Mouse (Mus musculus) embryonic facial prominence, embryonic 14.5 days (tissue): ENCODE results near the gene Fetub. TPM values are rescaled to one million over a fixed set of nuclear protein-coding genes. Genes with fewer than 3 reads are reported as not detected.

Experiments
- ATAC-seq: fragments of 200-750 bp; cut with Nextera tagmentation; 2 replicates; pipeline ENCODE4 v1.8.0; 2017; ENCODE audit warnings: low read depth, moderate number of reproducible peaks, moderate TSS enrichment
- DNase-seq: peaks from one replicate; pipeline ENCODE4 v3.0.0-alpha.2; 2015; ENCODE audit warnings: low spot score
- H3K27ac ChIP-seq: fragments of 300-500 bp; sonication (generic); replicated peaks from 2 replicates; pipeline ENCODE4 v1.5.1; 2014; ENCODE audit warnings: low read depth, mild to moderate bottlenecking, low read length, moderate library complexity
- H3K27me3 ChIP-seq: fragments of 300-500 bp; sonication (generic); replicated peaks from 2 replicates; pipeline ENCODE4 v1.6.1; 2014; ENCODE audit warnings: low read length; ENCODE audit not compliant: control insufficient read depth, insufficient read depth
- H3K36me3 ChIP-seq: fragments of 300-500 bp; sonication (generic); 2 replicates; pipeline ENCODE4 v1.6.1; 2014; ENCODE audit warnings: low read length, mixed read lengths; ENCODE audit not compliant: control insufficient read depth, insufficient read depth
- H3K4me1 ChIP-seq: fragments of 300-500 bp; sonication (generic); 2 replicates; pipeline ENCODE4 v1.6.1; 2014; ENCODE audit warnings: antibody characterized with exemption, low read length; ENCODE audit not compliant: control insufficient read depth, insufficient read depth
- H3K4me2 ChIP-seq: fragments of 300-500 bp; sonication (generic); 2 replicates; pipeline ENCODE4 v1.6.1; 2014; ENCODE audit warnings: low read depth, mild to moderate bottlenecking, low read length, moderate library complexity, mixed read lengths
- H3K4me3 ChIP-seq: fragments of 300-500 bp; sonication (generic); 2 replicates; pipeline ENCODE4 v1.5.1; 2014; ENCODE audit warnings: low read depth, mild to moderate bottlenecking, low read length
- H3K9ac ChIP-seq: fragments of 300-500 bp; sonication (generic); 2 replicates; pipeline ENCODE4 v1.6.1; 2014; ENCODE audit warnings: low read depth, mild to moderate bottlenecking, low read length, moderate library complexity, mixed read lengths
- H3K9me3 ChIP-seq: fragments of 300-500 bp; sonication (generic); 2 replicates; pipeline ENCODE4 v1.6.1; 2016; ENCODE audit warnings: low read length; ENCODE audit not compliant: control insufficient read depth
- WGBS: fragments of 180-500 bp; shearing (Covaris S2); extraction: QIAGEN DNeasy Blood & Tissue Kit; methylation state at CpG from one replicate; pipeline ENCODE4 v1.1.7; 2014; 5-methylcytosine and 5-hydroxymethylcytosine counted together
- polyA plus RNA-seq: library from polyadenylated mRNA; unstranded; fragments of >200 nt; fragmentation: Nextera tagmentation; extraction: Ambion mirVana; gene quantifications from 2 replicates; pipeline ENCODE4 v1.2.1, GENCODE M21; 2014

The Fetub gene
- polyA plus RNA-seq, 1 experiment from 2014 or later = 1.8 TPM

DNA sequence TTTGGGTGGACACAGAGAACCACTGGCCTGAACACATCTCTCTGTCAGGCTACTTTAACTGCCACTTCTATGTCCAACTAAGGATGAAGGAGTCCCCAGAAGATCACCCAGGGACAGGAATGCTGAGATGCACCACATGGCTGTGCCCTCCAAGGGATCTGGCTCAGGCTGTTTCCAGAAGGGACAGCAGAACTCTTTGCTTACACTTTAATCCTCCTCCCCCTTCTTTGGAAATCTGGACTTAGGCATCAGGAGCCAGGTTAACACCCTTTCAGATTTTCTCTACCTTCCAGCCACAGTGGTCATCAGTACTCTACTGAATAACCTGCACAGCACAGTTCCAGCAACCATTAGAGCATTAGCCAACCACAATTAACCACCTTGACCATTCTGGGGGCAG lies 45.2 kb downstream of the Fetub start:
- DNase-seq (no peak), ATAC-seq (no peak)
- Histone ChIP-seq H3K36me3 (no peaks in the 10 kb centered on the region), H3K9ac (no peak overlapping the region), H3K4me1 (no peaks in the 10 kb centered on the region), H3K4me2 (no peak overlapping the region), H3K27ac (no peak overlapping the region), H3K27me3 (no peaks in the 10 kb centered on the region), H3K4me3 (no peak overlapping the region), H3K9me3 (no peaks in the 10 kb centered on the region)

DNA sequence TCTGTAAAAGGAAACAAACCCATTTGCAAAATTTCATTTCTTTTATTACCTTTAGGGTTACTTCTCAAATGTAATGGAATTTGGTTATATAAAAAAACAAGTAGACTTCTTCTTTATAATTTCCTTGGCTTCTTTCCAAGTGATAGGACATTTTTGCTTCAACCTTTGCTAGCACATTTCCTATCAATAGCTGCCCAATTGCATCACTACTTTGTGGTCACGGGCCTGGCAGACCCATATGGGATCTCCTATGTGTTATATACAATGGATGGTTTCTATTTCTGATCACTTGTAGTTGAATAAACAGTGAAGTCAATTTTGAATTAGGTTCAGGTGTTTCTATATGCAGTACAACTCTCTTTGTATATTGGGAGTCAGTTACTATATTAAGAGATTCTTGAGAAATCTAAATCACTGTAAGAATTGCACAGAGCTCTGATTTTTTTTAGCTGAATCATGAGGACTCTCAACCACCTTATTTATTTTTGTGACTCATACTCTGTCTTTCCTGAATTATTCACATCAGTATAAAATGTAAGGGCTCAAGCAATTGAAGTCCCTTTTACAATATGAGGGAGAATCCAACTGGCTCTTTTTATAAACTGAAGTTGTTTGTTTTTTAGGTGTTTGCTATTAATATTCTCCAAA lies 49.4 kb downstream of the Fetub start:
- Histone ChIP-seq H3K9ac (no peak overlapping the region), H3K27ac (no peak overlapping the region), H3K27me3 (no peaks in the 10 kb centered on the region), H3K4me1 (no peaks in the 10 kb centered on the region), H3K36me3 (no peaks in the 10 kb centered on the region), H3K4me2 (no peak overlapping the region), H3K9me3 (no peaks in the 10 kb centered on the region), H3K4me3 (no peak overlapping the region)
- ATAC-seq (no peak), DNase-seq (no peak)
- WGBS = 65% methylated on average over 1 of the region's 1 CpGs

Other genes with a start within 250 kb of the Fetub start
- gene Crygs, start 106.8 kb upstream of the Fetub start, polyA plus RNA-seq = not detected in 2 replicates
- 26.8 and 28.0 TPM in 2 replicates for gene Tbccd1, start 60.7 kb upstream of the Fetub start, polyA plus RNA-seq
- 100 and 108 TPM in 2 replicates for gene Dnajb11, start 60.5 kb upstream of the Fetub start, polyA plus RNA-seq
- 0.16 TPM in 1 of 2 replicates, not detected in the other for gene Ahsg, start 27.1 kb upstream of the Fetub start, polyA plus RNA-seq
- not detected in 2 replicates for gene Hrg, start 32.7 kb downstream of the Fetub start, polyA plus RNA-seq
- gene Kng2, start 111.1 kb downstream of the Fetub start, polyA plus RNA-seq = 0.50 TPM in 1 of 2 replicates, not detected in the other
- gene Kng1, start 139.5 kb downstream of the Fetub start, polyA plus RNA-seq = 0.17 TPM in 1 of 2 replicates, not detected in the other
- gene Eif4a2, start 189.1 kb downstream of the Fetub start, polyA plus RNA-seq = 249 and 268 TPM in 2 replicates
- 89.8 and 97.4 TPM in 2 replicates for gene Rfc4, start 209.4 kb downstream of the Fetub start, polyA plus RNA-seq
- gene Adipoq, start 228.2 kb downstream of the Fetub start, polyA plus RNA-seq = 5.9 and 18.4 TPM in 2 replicates